Mouse (Mus musculus): ENCODE data around the gene Prr36.
A peak's percentile ranks its signal among the peaks of the same experiment; 100 is the strongest.

Prr36 gene

GRCm38 (mm10) chr8:4239193-4239890 lies 22.1 kb upstream of the Prr36 start:
- no peak for DNase-seq (ENCODE audit: low read depth)

- DNase-seq (ENCODE audit: low read depth) = peak; percentile 98
Observed at GRCm38 (mm10) chr8:4238434-4239192, 21.4 kb upstream of the Prr36 start, which contains the start of the genes Map2k7 and Gm49320. Map2k7 (plus strand) TSS chr8:4238740. Gm49320 (plus strand) TSS chr8:4238865.

GRCm38 (mm10) chr8:4237814-4238433 lies 20.7 kb upstream of the Prr36 start:
- no peak for DNase-seq (ENCODE audit: low read depth)

GRCm38 (mm10) chr8:4230612-4231351 lies 13.5 kb upstream of the Prr36 start:
- DNase-seq (ENCODE audit: low read depth) = no peak

GRCm38 (mm10) chr8:4229784-4230183 lies 12.5 kb upstream of the Prr36 start:
- no peak for DNase-seq (ENCODE audit: low read depth)

GRCm38 (mm10) chr8:4227919-4228318 lies 10.7 kb upstream of the Prr36 start:
- no peak for DNase-seq (ENCODE audit: low read depth)

- DNase-seq (ENCODE audit: low read depth) = no peak
Observed at GRCm38 (mm10) chr8:4226739-4227347, 9.6 kb upstream of the Prr36 start, which contains the start of gene Lrrc8e. Lrrc8e (plus strand) TSS chr8:4226827.

GRCm38 (mm10) chr8:4226323-4226722 lies 9.1 kb upstream of the Prr36 start:
- no peak for DNase-seq (ENCODE audit: low read depth)

- DNase-seq (ENCODE audit: low read depth) = no peak
Observed at GRCm38 (mm10) chr8:4222059-4222458, 4.8 kb upstream of the Prr36 start.

GRCm38 (mm10) chr8:4219617-4220016 lies 2.4 kb upstream of the Prr36 start:
- DNase-seq (ENCODE audit: low read depth) = no peak

GRCm38 (mm10) chr8:4216296-4216695 lies 963 bp downstream of the Prr36 start:
- DNase-seq (ENCODE audit: low read depth) = no peak

GRCm38 (mm10) chr8:4214006-4214980 lies 3.0 kb downstream of the Prr36 start:
- peak; percentile 37 for DNase-seq (ENCODE audit: low read depth)

GRCm38 (mm10) chr8:4213210-4214005 lies 3.9 kb downstream of the Prr36 start:
- no peak for DNase-seq (ENCODE audit: low read depth)

- no peak for DNase-seq (ENCODE audit: low read depth)
Observed at GRCm38 (mm10) chr8:4212809-4213209, 4.5 kb downstream of the Prr36 start.

GRCm38 (mm10) chr8:4211097-4211496 lies 6.2 kb downstream of the Prr36 start:
- no peak for DNase-seq (ENCODE audit: low read depth)

- DNase-seq (ENCODE audit: low read depth) = no peak
Observed at GRCm38 (mm10) chr8:4207016-4207350, 10.3 kb downstream of the Prr36 start.

- DNase-seq (ENCODE audit: low read depth) = no peak
Observed at GRCm38 (mm10) chr8:4206182-4207015, 10.9 kb downstream of the Prr36 start.

- DNase-seq (ENCODE audit: low read depth) = no peak
Observed at GRCm38 (mm10) chr8:4205246-4206123, 11.8 kb downstream of the Prr36 start.
